Mouse (Mus musculus): ENCODE results near the gene Mcm10. TPM values are rescaled to one million over a fixed set of nuclear protein-coding genes. Genes with fewer than 3 reads are reported as not detected.

The Mcm10 gene
- polyA plus RNA-seq, 1 experiment from 2014 or later = 67.5 TPM

- H3K27me3 ChIP-seq (ENCODE audit: control insufficient read depth, insufficient read depth, low read length) = no peaks in the 10 kb centered on the region
- H3K4me2 ChIP-seq (ENCODE audit: low read depth, low read length, severe bottlenecking) = no peak overlapping the region
- H3K4me3 ChIP-seq (ENCODE audit: low read depth, low read length) = no peak overlapping the region
- H3K36me3 ChIP-seq (ENCODE audit: control insufficient read depth, insufficient read depth, low read length) = peaks cover under 1% of the 10 kb centered on the region; the same call in 1 of the 2 replicates
- H3K4me1 ChIP-seq (replicated peaks; ENCODE audit: control insufficient read depth, insufficient read depth, low read length) = no peaks in the 10 kb centered on the region
- no peaks in the 10 kb centered on the region for H3K9me3 ChIP-seq (ENCODE audit: control insufficient read depth, low read length)
- no peak overlapping the region for H3K9ac ChIP-seq (ENCODE audit: low read length)
- 77% methylated on average over 6 of the region's 6 CpGs for WGBS
- ATAC-seq (replicated peaks; ENCODE audit: low FRiP score) (no peak), DNase-seq (ENCODE audit: low spot score) (no peak)
- no peak overlapping the region for H3K27ac ChIP-seq (ENCODE audit: low read depth, low read length)
These were observed 27.6 kb downstream of the Mcm10 start for GRCm38 (mm10) chr2:4985000-4985399.

DNA sequence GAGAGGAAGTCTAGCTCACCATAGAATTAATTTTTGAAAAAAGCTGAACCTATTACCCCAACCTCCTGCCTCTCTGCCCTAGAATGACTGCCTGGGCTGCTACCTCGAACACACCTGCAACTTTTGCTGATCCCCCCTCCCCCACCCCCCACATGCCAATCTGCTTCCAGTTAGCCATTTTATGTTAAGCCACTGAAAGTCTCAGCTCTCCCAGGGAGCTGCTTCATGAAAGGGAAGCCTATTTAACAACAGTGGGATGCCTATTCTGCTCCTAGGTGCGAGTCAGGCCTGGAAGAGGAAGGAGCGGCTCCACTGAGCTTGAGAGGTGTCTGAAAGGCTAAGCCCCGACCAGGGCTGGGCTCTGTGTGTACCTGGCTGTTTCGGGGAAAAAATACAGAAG lies 28.6 kb downstream of the Mcm10 start:
- no peak overlapping the region for H3K9ac ChIP-seq (ENCODE audit: low read length)
- no peak overlapping the region for H3K4me2 ChIP-seq (ENCODE audit: low read depth, low read length, severe bottlenecking)
- ATAC-seq (replicated peaks; ENCODE audit: low FRiP score) (no peak), DNase-seq (ENCODE audit: low spot score) (no peak)
- no peak overlapping the region for H3K27ac ChIP-seq (ENCODE audit: low read depth, low read length)
- no peak overlapping the region for H3K4me3 ChIP-seq (ENCODE audit: low read depth, low read length)
- H3K9me3 ChIP-seq (ENCODE audit: control insufficient read depth, low read length) = no peaks in the 10 kb centered on the region
- H3K36me3 ChIP-seq (ENCODE audit: control insufficient read depth, insufficient read depth, low read length) = no peaks in the 10 kb centered on the region
- 18% methylated on average over 5 of the region's 5 CpGs for WGBS
- H3K4me1 ChIP-seq (replicated peaks; ENCODE audit: control insufficient read depth, insufficient read depth, low read length) = no peaks in the 10 kb centered on the region
- H3K27me3 ChIP-seq (ENCODE audit: control insufficient read depth, insufficient read depth, low read length) = no peaks in the 10 kb centered on the region

- no peak overlapping the region for H3K27ac ChIP-seq (ENCODE audit: low read depth, low read length)
- no peak for ATAC-seq (replicated peaks; ENCODE audit: low FRiP score)
- no peak for DNase-seq (ENCODE audit: low spot score)
These were observed 34.5 kb downstream of the Mcm10 start for GRCm38 (mm10) chr2:4978091-4978490.

DNA sequence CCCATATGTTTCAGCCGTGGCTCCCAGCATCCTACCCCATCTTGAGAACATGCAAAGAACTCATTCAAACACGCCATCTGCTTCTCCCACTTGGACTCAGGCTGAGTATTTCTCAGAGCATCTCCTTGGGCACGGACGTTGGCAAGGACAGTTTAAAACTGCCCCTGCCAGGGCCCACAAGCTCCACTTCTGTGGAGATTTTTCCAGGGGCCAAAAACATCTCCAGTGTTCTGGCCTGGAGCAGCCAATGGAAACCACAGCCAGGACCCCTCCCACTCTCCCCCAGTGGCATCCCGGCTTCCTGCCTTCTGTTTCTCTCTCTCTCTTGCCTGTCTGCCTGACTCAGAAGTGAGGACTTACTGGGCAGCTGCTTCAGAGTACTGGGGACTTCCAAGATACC lies 36.8 kb downstream of the Mcm10 start, which contains the start of gene Ucma:
Ucma (plus strand) TSS at position 316 of the 400 bp plus-strand sequence.
- 0 out of 2 replicates have a peak, but pooled peaks cover 2% of the 10 kb centered on the region for H3K4me1 ChIP-seq (replicated peaks; ENCODE audit: control insufficient read depth, insufficient read depth, low read length)
- H3K4me3 ChIP-seq (ENCODE audit: low read depth, low read length) = no peak within 1 kb of the TSS
- H3K27me3 ChIP-seq (ENCODE audit: control insufficient read depth, insufficient read depth, low read length) = no peaks in the 10 kb centered on the region
- H3K9ac ChIP-seq (ENCODE audit: low read length) = no peak within 1 kb of the TSS
- WGBS = 78% methylated on average over 5 of the region's 5 CpGs
- H3K27ac ChIP-seq (ENCODE audit: low read depth, low read length) = no peak within 1 kb of the TSS
- no peaks in the 10 kb centered on the region for H3K36me3 ChIP-seq (ENCODE audit: control insufficient read depth, insufficient read depth, low read length)
- no peak for DNase-seq (ENCODE audit: low spot score)
- no peak for ATAC-seq (replicated peaks; ENCODE audit: low FRiP score)
- H3K4me2 ChIP-seq (ENCODE audit: low read depth, low read length, severe bottlenecking) = no peak within 1 kb of the TSS
- H3K9me3 ChIP-seq (ENCODE audit: control insufficient read depth, low read length) = no peaks in the 10 kb centered on the region

More at GRCm38 (mm10) chr2:4978091-4978490, 34.5 kb downstream of the Mcm10 start:
- Histone ChIP-seq H3K9me3 (ENCODE audit: control insufficient read depth, low read length) (no peaks in the 10 kb centered on the region), H3K27me3 (ENCODE audit: control insufficient read depth, insufficient read depth, low read length) (no peaks in the 10 kb centered on the region), H3K4me2 (ENCODE audit: low read depth, low read length, severe bottlenecking) (no peak overlapping the region), H3K4me3 (ENCODE audit: low read depth, low read length) (no peak overlapping the region), H3K4me1 (replicated peaks; ENCODE audit: control insufficient read depth, insufficient read depth, low read length) (0 out of 2 replicates have a peak, but pooled peaks cover 2% of the 10 kb centered on the region), H3K36me3 (ENCODE audit: control insufficient read depth, insufficient read depth, low read length) (no peaks in the 10 kb centered on the region), H3K9ac (ENCODE audit: low read length) (no peak overlapping the region)
- WGBS = 10% methylated on average over 8 of the region's 8 CpGs

DNA sequence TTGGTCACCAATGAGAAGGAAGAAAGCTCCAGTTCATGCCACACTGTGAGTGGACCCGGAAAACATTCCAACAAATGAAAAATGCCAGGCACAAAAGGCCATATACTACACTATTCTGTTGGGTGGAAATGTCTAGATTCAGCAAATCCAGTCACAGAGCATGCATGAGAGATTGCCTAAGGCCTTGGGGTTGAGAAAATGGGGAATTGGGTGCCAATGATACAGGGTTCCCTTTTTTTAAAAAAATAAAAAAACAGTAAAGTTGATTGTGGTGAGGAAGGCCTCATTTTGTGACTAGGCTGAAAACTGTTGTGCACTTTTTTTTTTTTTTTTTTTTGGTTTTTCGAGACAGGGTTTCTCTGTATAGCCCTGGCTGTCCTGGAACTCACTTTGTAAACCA lies 43.5 kb downstream of the Mcm10 start:
- WGBS = 90% methylated on average over 1 of the region's 2 CpGs
- no peak overlapping the region for H3K4me2 ChIP-seq (ENCODE audit: low read depth, low read length, severe bottlenecking)
- H3K9ac ChIP-seq (ENCODE audit: low read length) = no peak overlapping the region
- H3K36me3 ChIP-seq (ENCODE audit: control insufficient read depth, insufficient read depth, low read length) = no peaks in the 10 kb centered on the region
- no peaks in the 10 kb centered on the region for H3K9me3 ChIP-seq (ENCODE audit: control insufficient read depth, low read length)
- no peak overlapping the region for H3K4me3 ChIP-seq (ENCODE audit: low read depth, low read length)
- H3K27ac ChIP-seq (ENCODE audit: low read depth, low read length) = no peak overlapping the region
- ATAC-seq (replicated peaks; ENCODE audit: low FRiP score) = no peak
- no peaks in the 10 kb centered on the region for H3K4me1 ChIP-seq (replicated peaks; ENCODE audit: control insufficient read depth, insufficient read depth, low read length)
- no peaks in the 10 kb centered on the region for H3K27me3 ChIP-seq (ENCODE audit: control insufficient read depth, insufficient read depth, low read length)
- no peak for DNase-seq (ENCODE audit: low spot score)

DNA sequence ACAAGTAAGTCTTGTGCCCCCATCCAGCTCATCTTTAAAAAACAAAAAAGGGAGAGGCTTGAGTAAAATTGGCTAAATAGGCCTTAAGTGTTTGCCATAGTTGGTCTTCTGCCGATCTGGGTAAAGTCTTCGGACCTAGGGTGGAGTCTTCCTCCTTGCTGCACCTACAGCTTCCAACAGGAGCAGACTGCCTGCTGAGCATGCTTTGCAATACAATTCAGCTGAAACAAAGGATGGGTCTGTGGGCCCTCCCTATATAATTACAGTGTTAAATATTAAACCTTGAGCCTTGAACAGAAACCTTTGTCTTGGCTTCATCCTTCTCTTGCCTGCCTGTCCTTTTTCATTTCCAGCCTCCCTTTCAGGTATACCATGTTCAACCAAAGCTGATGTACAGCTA lies 44.8 kb downstream of the Mcm10 start:
- ATAC-seq (replicated peaks; ENCODE audit: low FRiP score) (no peak), DNase-seq (ENCODE audit: low spot score) (no peak)
- Histone ChIP-seq H3K4me2 (ENCODE audit: low read depth, low read length, severe bottlenecking) (no peak overlapping the region), H3K27ac (ENCODE audit: low read depth, low read length) (no peak overlapping the region), H3K4me3 (ENCODE audit: low read depth, low read length) (no peak overlapping the region), H3K9me3 (ENCODE audit: control insufficient read depth, low read length) (no peaks in the 10 kb centered on the region), H3K36me3 (ENCODE audit: control insufficient read depth, insufficient read depth, low read length) (no peaks in the 10 kb centered on the region), H3K4me1 (replicated peaks; ENCODE audit: control insufficient read depth, insufficient read depth, low read length) (no peaks in the 10 kb centered on the region), H3K27me3 (ENCODE audit: control insufficient read depth, insufficient read depth, low read length) (no peaks in the 10 kb centered on the region), H3K9ac (ENCODE audit: low read length) (no peak overlapping the region)
- 94% methylated on average over 2 of the region's 2 CpGs for WGBS

- 93% methylated on average over 12 of the region's 12 CpGs for WGBS
- ATAC-seq (replicated peaks; ENCODE audit: low FRiP score) (no peak), DNase-seq (ENCODE audit: low spot score) (no peak)
- no peak overlapping the region for H3K4me3 ChIP-seq (ENCODE audit: low read depth, low read length)
- H3K4me1 ChIP-seq (replicated peaks; ENCODE audit: control insufficient read depth, insufficient read depth, low read length) = no peaks in the 10 kb centered on the region
- no peak overlapping the region for H3K27ac ChIP-seq (ENCODE audit: low read depth, low read length)
- no peak overlapping the region for H3K4me2 ChIP-seq (ENCODE audit: low read depth, low read length, severe bottlenecking)
- no peaks in the 10 kb centered on the region for H3K36me3 ChIP-seq (ENCODE audit: control insufficient read depth, insufficient read depth, low read length)
- H3K9me3 ChIP-seq (ENCODE audit: control insufficient read depth, low read length) = no peaks in the 10 kb centered on the region
- H3K27me3 ChIP-seq (ENCODE audit: control insufficient read depth, insufficient read depth, low read length) = no peaks in the 10 kb centered on the region
- H3K9ac ChIP-seq (ENCODE audit: low read length) = no peak overlapping the region
These were observed 54.6 kb downstream of the Mcm10 start for GRCm38 (mm10) chr2:4958039-4958438.

DNA sequence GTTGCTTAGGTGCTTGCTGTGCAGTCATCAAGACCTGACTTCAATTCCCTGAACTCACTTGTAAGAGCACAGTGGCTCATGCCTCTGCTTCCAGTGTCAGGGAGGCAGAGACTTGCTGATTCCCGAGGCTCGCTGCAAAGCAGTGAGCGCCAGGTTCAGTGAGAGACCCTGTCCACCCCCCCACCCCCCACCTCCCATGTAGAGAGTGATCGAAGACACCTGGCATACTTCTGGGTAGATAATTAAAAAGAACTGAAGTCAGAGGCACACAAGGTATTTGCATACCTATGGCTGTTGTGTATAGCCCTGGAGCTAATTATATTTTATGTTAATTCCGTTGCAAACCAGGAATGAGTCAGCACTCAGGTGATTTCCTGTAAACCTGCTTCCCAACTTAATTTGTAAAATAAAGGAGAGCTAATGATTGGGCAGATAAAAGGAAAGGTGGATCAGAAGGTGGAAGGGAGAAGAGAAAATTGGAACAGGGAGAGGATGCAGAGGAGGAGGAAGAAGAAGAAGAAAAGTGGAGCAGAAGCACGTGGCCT lies 58.3 kb downstream of the Mcm10 start:
- ATAC-seq (replicated peaks; ENCODE audit: low FRiP score) (no peak), DNase-seq (ENCODE audit: low spot score) (no peak)
- H3K4me3 ChIP-seq (ENCODE audit: low read depth, low read length) = no peak overlapping the region
- WGBS = 85% methylated on average over 6 of the region's 6 CpGs
- no peaks in the 10 kb centered on the region for H3K9me3 ChIP-seq (ENCODE audit: control insufficient read depth, low read length)
- no peak overlapping the region for H3K4me2 ChIP-seq (ENCODE audit: low read depth, low read length, severe bottlenecking)
- H3K36me3 ChIP-seq (ENCODE audit: control insufficient read depth, insufficient read depth, low read length) = no peaks in the 10 kb centered on the region
- H3K9ac ChIP-seq (ENCODE audit: low read length) = no peak overlapping the region
- no peaks in the 10 kb centered on the region for H3K27me3 ChIP-seq (ENCODE audit: control insufficient read depth, insufficient read depth, low read length)
- no peaks in the 10 kb centered on the region for H3K4me1 ChIP-seq (replicated peaks; ENCODE audit: control insufficient read depth, insufficient read depth, low read length)
- H3K27ac ChIP-seq (ENCODE audit: low read depth, low read length) = no peak overlapping the region

DNA sequence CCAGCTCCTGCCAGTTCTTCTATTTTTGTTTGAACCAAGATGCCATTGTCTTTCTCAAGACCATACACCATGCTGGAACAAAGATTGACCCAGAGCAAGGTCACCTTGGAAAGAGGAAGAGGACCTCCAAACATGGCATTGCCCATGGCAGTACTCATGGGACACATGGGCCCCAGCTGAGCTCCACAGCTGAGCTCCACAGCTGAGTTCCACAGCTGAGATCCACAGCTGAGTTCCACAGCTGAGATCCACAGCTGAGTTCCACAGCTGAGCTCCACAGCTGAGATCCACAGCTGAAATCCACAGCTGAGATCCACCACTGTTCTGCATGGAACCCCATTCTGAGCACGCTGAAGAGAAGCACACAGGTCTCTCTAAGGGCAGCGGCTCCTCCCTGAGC lies 61.6 kb downstream of the Mcm10 start:
- no peaks in the 10 kb centered on the region for H3K4me1 ChIP-seq (replicated peaks; ENCODE audit: control insufficient read depth, insufficient read depth, low read length)
- H3K36me3 ChIP-seq (ENCODE audit: control insufficient read depth, insufficient read depth, low read length) = no peaks in the 10 kb centered on the region
- no peak overlapping the region for H3K4me2 ChIP-seq (ENCODE audit: low read depth, low read length, severe bottlenecking)
- no peak for DNase-seq (ENCODE audit: low spot score)
- no peak for ATAC-seq (replicated peaks; ENCODE audit: low FRiP score)
- H3K9me3 ChIP-seq (ENCODE audit: control insufficient read depth, low read length) = no peaks in the 10 kb centered on the region
- no peak overlapping the region for H3K9ac ChIP-seq (ENCODE audit: low read length)
- H3K4me3 ChIP-seq (ENCODE audit: low read depth, low read length) = no peak overlapping the region
- no peak overlapping the region for H3K27ac ChIP-seq (ENCODE audit: low read depth, low read length)
- 90% methylated on average over 2 of the region's 2 CpGs for WGBS
- H3K27me3 ChIP-seq (ENCODE audit: control insufficient read depth, insufficient read depth, low read length) = no peaks in the 10 kb centered on the region

Measured in forebrain, embryonic 11.5 days (tissue).